Mouse (Mus musculus) liver, embryonic 11.5 days (tissue): ENCODE measurements at regions not wholly inside any gene's neighbourhood (a gene's known extent, or its start where the extent isn't known, plus 50 kb on each side); places are given as distances from the start of the nearest gene placed in this dataset.

Source experiments
- ATAC-seq: fragments of 200-750 bp; cut with Nextera tagmentation; replicated peaks from 2 replicates; pipeline ENCODE4 v1.8.0; 2017; ENCODE audit warnings: moderate number of reproducible peaks, mild to moderate bottlenecking, moderate TSS enrichment, moderate library complexity; ENCODE audit not compliant: low FRiP score
- DNase-seq: peaks from one replicate; pipeline ENCODE4 v3.0.0-alpha.2; 2017; ENCODE audit warnings: low spot score
- H3K27ac ChIP-seq: fragments of 300-500 bp; sonication (generic); 2 replicates; pipeline ENCODE4 v1.5.1; 2014; ENCODE audit warnings: mild to moderate bottlenecking, low read depth, low read length, control low read depth
- H3K27me3 ChIP-seq: fragments of 300-500 bp; sonication (generic); replicated peaks from 2 replicates; pipeline ENCODE4 v1.6.1; 2014; ENCODE audit warnings: low read length, mixed read lengths; ENCODE audit not compliant: control insufficient read depth, insufficient read depth
- H3K36me3 ChIP-seq: fragments of 300-500 bp; sonication (generic); 2 replicates; pipeline ENCODE4 v1.6.1; 2014; ENCODE audit warnings: mild to moderate bottlenecking, low read length, moderate library complexity, mixed read lengths; ENCODE audit not compliant: control insufficient read depth, insufficient read depth
- H3K4me1 ChIP-seq: fragments of 300-500 bp; sonication (generic); replicated peaks from 2 replicates; pipeline ENCODE4 v1.6.1; 2014; ENCODE audit warnings: low read length, mixed read lengths; ENCODE audit not compliant: control insufficient read depth, insufficient read depth
- H3K4me2 ChIP-seq: fragments of 300-500 bp; sonication (generic); 2 replicates; pipeline ENCODE4 v1.6.1; 2014; ENCODE audit warnings: mild to moderate bottlenecking, control low read depth, moderate library complexity
- H3K4me3 ChIP-seq: fragments of 300-500 bp; sonication (generic); 2 replicates; pipeline ENCODE4 v1.5.1; 2014; ENCODE audit warnings: low read depth, low read length, control low read depth
- H3K9ac ChIP-seq: fragments of 300-500 bp; sonication (generic); 2 replicates; pipeline ENCODE4 v1.6.1; 2014; ENCODE audit warnings: low read depth, low read length, control low read depth
- H3K9me3 ChIP-seq: fragments of 300-500 bp; sonication (generic); 2 replicates; pipeline ENCODE4 v1.6.1; 2016; ENCODE audit warnings: low read length, inconsistent platforms, mixed read lengths; ENCODE audit not compliant: control insufficient read depth
- WGBS: fragments of 180-500 bp; shearing (Covaris S2); extraction: QIAGEN DNeasy Blood & Tissue Kit; methylation state at CpG from one replicate; pipeline ENCODE4 v1.1.7; 2014; 5-methylcytosine and 5-hydroxymethylcytosine counted together

DNA sequence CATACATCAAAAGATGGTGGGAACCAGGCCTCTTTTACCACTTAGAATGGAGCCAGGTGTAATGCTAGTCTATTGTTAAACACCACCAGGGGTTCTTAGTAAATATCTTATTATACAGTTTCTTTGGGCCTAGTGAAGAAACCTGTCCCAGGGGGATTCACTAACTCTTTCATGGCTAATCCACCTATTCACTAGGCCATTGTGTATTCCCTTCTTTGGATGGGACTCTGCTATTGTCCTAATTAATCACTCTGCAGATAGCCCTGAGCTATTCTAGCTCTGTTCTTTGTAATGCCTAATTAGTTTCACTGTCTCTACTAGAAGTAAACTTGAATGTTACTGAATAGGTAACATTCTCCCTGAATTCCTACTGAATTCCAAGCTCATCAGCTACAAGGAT is 107.6 kb upstream of the Ahr start:
- H3K4me2 ChIP-seq: no peak overlapping the region
- H3K27me3 ChIP-seq: no peaks in the 10 kb centered on the region
- no peak for ATAC-seq
- H3K4me3 ChIP-seq: no peak overlapping the region
- no peaks in the 10 kb centered on the region for H3K4me1 ChIP-seq
- no peaks in the 10 kb centered on the region for H3K9me3 ChIP-seq
- no peak overlapping the region for H3K9ac ChIP-seq
- H3K36me3 ChIP-seq: no peaks in the 10 kb centered on the region
- H3K27ac ChIP-seq: no peak overlapping the region
- DNase-seq: no peak

- DNase-seq (no peak), ATAC-seq (no peak)
- H3K9ac ChIP-seq: no peak overlapping the region
- no peaks in the 10 kb centered on the region for H3K27me3 ChIP-seq
- no peaks in the 10 kb centered on the region for H3K4me1 ChIP-seq
- H3K4me3 ChIP-seq: no peak overlapping the region
- H3K9me3 ChIP-seq: no peaks in the 10 kb centered on the region
- no peaks in the 10 kb centered on the region for H3K36me3 ChIP-seq
- H3K4me2 ChIP-seq: no peak overlapping the region
- 50% methylated on average over 1 of the region's 1 CpGs for WGBS
- H3K27ac ChIP-seq: no peak overlapping the region
Observed at GRCm38 (mm10) chr12:35641741-35642140, 106.9 kb upstream of the Ahr start.

GRCm38 (mm10) chr12:35640911-35641345 is 106.1 kb upstream of the Ahr start:
- WGBS: 57% methylated on average over 3 of the region's 3 CpGs
- Histone ChIP-seq H3K36me3 (no peaks in the 10 kb centered on the region), H3K9me3 (no peaks in the 10 kb centered on the region), H3K27me3 (no peaks in the 10 kb centered on the region), H3K4me1 (no peaks in the 10 kb centered on the region), H3K4me3 (no peak overlapping the region), H3K9ac (no peak overlapping the region), H3K4me2 (no peak overlapping the region), H3K27ac (no peak overlapping the region)
- DNase-seq: no peak
- no peak for ATAC-seq

- no peak overlapping the region for H3K4me3 ChIP-seq
- no peaks in the 10 kb centered on the region for H3K9me3 ChIP-seq
- no peaks in the 10 kb centered on the region for H3K4me1 ChIP-seq
- 65% methylated on average over 3 of the region's 3 CpGs for WGBS
- H3K27ac ChIP-seq: no peak overlapping the region
- H3K36me3 ChIP-seq: no peaks in the 10 kb centered on the region
- no peak overlapping the region for H3K4me2 ChIP-seq
- no peaks in the 10 kb centered on the region for H3K27me3 ChIP-seq
- ATAC-seq: no peak
- no peak overlapping the region for H3K9ac ChIP-seq
- DNase-seq: no peak
Observed at GRCm38 (mm10) chr12:35623484-35623883, 88.6 kb upstream of the Ahr start.

- Histone ChIP-seq H3K36me3 (no peaks in the 10 kb centered on the region), H3K4me1 (no peaks in the 10 kb centered on the region), H3K4me2 (no peak overlapping the region), H3K27ac (no peak overlapping the region), H3K4me3 (no peak overlapping the region), H3K9ac (no peak overlapping the region), H3K9me3 (no peaks in the 10 kb centered on the region), H3K27me3 (no peaks in the 10 kb centered on the region)
- DNase-seq (no peak), ATAC-seq (no peak)
- 39% methylated on average over 4 of the region's 4 CpGs for WGBS
Observed at GRCm38 (mm10) chr12:35614885-35615284, 80.0 kb upstream of the Ahr start.

- DNase-seq (no peak), ATAC-seq (no peak)
- no peak overlapping the region for H3K9ac ChIP-seq
- H3K27ac ChIP-seq: no peak overlapping the region
- WGBS: 83% methylated on average over 1 of the region's 1 CpGs
- H3K4me3 ChIP-seq: no peak overlapping the region
- no peaks in the 10 kb centered on the region for H3K4me1 ChIP-seq
- no peaks in the 10 kb centered on the region for H3K27me3 ChIP-seq
- H3K9me3 ChIP-seq: no peaks in the 10 kb centered on the region
- H3K4me2 ChIP-seq: no peak overlapping the region
- no peaks in the 10 kb centered on the region for H3K36me3 ChIP-seq
Observed at GRCm38 (mm10) chr12:35607652-35608051, 72.8 kb upstream of the Ahr start.

DNA sequence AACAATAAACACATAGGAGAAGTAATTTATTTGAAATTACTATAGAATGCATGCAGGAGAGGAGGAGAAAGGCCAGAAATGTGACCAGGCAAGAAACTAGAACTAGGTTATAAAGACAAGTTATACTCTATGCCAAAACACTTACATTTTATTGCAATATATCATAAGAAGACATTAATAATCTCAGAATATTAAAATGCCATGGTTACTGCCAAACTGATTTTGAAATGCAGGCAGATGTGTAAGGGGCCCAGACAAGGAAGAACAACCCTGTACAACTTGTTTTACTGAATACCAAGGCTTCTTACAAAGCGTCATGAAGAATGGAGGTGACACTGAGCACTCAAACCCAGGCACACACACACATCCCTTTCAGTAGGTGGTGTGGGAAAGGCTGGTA is 68.9 kb upstream of the Ahr start:
- WGBS: 83% methylated on average over 1 of the region's 1 CpGs
- H3K9me3 ChIP-seq: no peaks in the 10 kb centered on the region
- ATAC-seq (no peak), DNase-seq (no peak)
- H3K27me3 ChIP-seq: no peaks in the 10 kb centered on the region
- no peak overlapping the region for H3K27ac ChIP-seq
- H3K9ac ChIP-seq: no peak overlapping the region
- H3K4me1 ChIP-seq: no peaks in the 10 kb centered on the region
- no peak overlapping the region for H3K4me2 ChIP-seq
- no peak overlapping the region for H3K4me3 ChIP-seq
- H3K36me3 ChIP-seq: no peaks in the 10 kb centered on the region

- 88% methylated on average over 3 of the region's 3 CpGs for WGBS
- no peak overlapping the region for H3K4me2 ChIP-seq
- DNase-seq: no peak
Observed at GRCm38 (mm10) chr12:35602589-35602988, 67.8 kb upstream of the Ahr start.

DNA sequence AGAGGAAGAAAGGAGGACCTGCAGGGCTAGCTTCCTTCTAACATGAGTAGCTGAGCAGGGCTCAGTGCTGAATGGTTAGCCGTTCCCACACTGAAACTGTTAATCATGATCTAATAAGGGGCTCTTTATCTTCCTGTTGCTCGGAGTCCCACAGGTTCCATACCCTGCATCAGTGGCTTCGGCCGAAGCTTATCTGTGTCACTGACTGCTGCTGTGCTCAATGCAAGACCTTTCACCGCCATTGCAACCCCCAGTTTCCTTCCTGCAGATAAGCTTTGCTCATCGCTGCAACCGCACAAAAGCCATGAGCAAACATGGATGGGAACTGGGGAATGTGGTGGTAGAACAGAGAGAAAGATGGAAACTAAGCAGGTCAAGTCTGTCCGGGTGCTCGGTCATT is 63.5 kb upstream of the Ahr start:
- Histone ChIP-seq H3K9me3 (no peaks in the 10 kb centered on the region), H3K4me3 (no peak overlapping the region), H3K27ac (no peak overlapping the region), H3K27me3 (no peaks in the 10 kb centered on the region), H3K4me1 (no peaks in the 10 kb centered on the region), H3K9ac (no peak overlapping the region), H3K4me2 (no peak overlapping the region; the same call in 1 of the 2 replicates), H3K36me3 (no peaks in the 10 kb centered on the region)
- WGBS: 32% methylated on average over 9 of the region's 9 CpGs
- ATAC-seq (peak; percentile 53; the same call in 1 of the 2 replicates), DNase-seq (no peak)

More at GRCm38 (mm10) chr12:35602589-35602988, 67.8 kb upstream of the Ahr start:
- H3K9me3 ChIP-seq: no peaks in the 10 kb centered on the region
- no peaks in the 10 kb centered on the region for H3K4me1 ChIP-seq
- H3K36me3 ChIP-seq: no peaks in the 10 kb centered on the region
- H3K27me3 ChIP-seq: no peaks in the 10 kb centered on the region
- no peak for ATAC-seq
- no peak overlapping the region for H3K4me3 ChIP-seq
- no peak overlapping the region for H3K9ac ChIP-seq
- H3K27ac ChIP-seq: no peak overlapping the region
